Mouse (Mus musculus) right cerebral cortex, postnatal 4 days (tissue): ENCODE results near the gene Dock2.

Experiments
- DNase-seq: peaks from one replicate; pipeline ENCODE4 v3.0.0-alpha.2; 2022

Dock2 gene

GRCm38 (mm10) chr11:34415884-34416618 lies 367.6 kb downstream of the Dock2 start:
- peak; percentile 13 for DNase-seq

GRCm38 (mm10) chr11:34406850-34407249 lies 376.8 kb downstream of the Dock2 start:
- DNase-seq: no peak

GRCm38 (mm10) chr11:34406309-34406708 lies 377.4 kb downstream of the Dock2 start:
- DNase-seq: no peak

- no peak for DNase-seq
Observed at GRCm38 (mm10) chr11:34405311-34405710, 378.4 kb downstream of the Dock2 start.

- no peak for DNase-seq
Observed at GRCm38 (mm10) chr11:34401343-34401742, 382.3 kb downstream of the Dock2 start.

- no peak for DNase-seq
Observed at GRCm38 (mm10) chr11:34398555-34398954, 385.1 kb downstream of the Dock2 start.

GRCm38 (mm10) chr11:34397661-34398060 lies 386.0 kb downstream of the Dock2 start:
- no peak for DNase-seq

GRCm38 (mm10) chr11:34395802-34396201 lies 387.9 kb downstream of the Dock2 start:
- DNase-seq: no peak

- no peak for DNase-seq
Observed at GRCm38 (mm10) chr11:34392105-34392504, 391.6 kb downstream of the Dock2 start.

- DNase-seq: no peak
Observed at GRCm38 (mm10) chr11:34389261-34390116, 394.2 kb downstream of the Dock2 start.

- no peak for DNase-seq
Observed at GRCm38 (mm10) chr11:34385001-34385688, 398.5 kb downstream of the Dock2 start.

- no peak for DNase-seq
Observed at GRCm38 (mm10) chr11:34384178-34384577, 399.5 kb downstream of the Dock2 start.

GRCm38 (mm10) chr11:34383501-34383900 lies 400.2 kb downstream of the Dock2 start:
- DNase-seq: no peak

GRCm38 (mm10) chr11:34377649-34378048 lies 406.0 kb downstream of the Dock2 start:
- no peak for DNase-seq

GRCm38 (mm10) chr11:34375557-34375956 lies 408.1 kb downstream of the Dock2 start:
- DNase-seq: no peak

- DNase-seq: no peak
Observed at GRCm38 (mm10) chr11:34372224-34372623, 411.5 kb downstream of the Dock2 start.

- DNase-seq: no peak
Observed at GRCm38 (mm10) chr11:34356109-34356508, 427.6 kb downstream of the Dock2 start.

- DNase-seq: no peak
Observed at GRCm38 (mm10) chr11:34355406-34355805, 428.3 kb downstream of the Dock2 start.

- no peak for DNase-seq
Observed at GRCm38 (mm10) chr11:34349453-34350056, 434.1 kb downstream of the Dock2 start.

- peak; percentile 74 for DNase-seq
Observed at GRCm38 (mm10) chr11:34348287-34348918, 435.3 kb downstream of the Dock2 start.

- DNase-seq: no peak
Observed at GRCm38 (mm10) chr11:34344310-34344709, 439.4 kb downstream of the Dock2 start.

GRCm38 (mm10) chr11:34343742-34344307 lies 439.9 kb downstream of the Dock2 start:
- DNase-seq: no peak
